Mouse (Mus musculus) heart, embryonic 12.5 days (tissue): ENCODE data around the gene Ogn. TPM values are rescaled to one million over a fixed set of nuclear protein-coding genes. Genes with fewer than 3 reads are reported as not detected.

Experiments
- ATAC-seq: fragments of 200-750 bp; cut with Nextera tagmentation; 2 replicates; pipeline ENCODE4 v1.8.0; 2017; ENCODE audit warnings: moderate TSS enrichment, moderate library complexity; ENCODE audit not compliant: insufficient number of reproducible peaks, low FRiP score
- H3K27ac ChIP-seq: fragments of 300-500 bp; sonication (generic); 2 replicates; pipeline ENCODE4 v1.5.1; 2016; ENCODE audit warnings: mild to moderate bottlenecking, moderate library complexity; ENCODE audit not compliant: poor library complexity, severe bottlenecking
- H3K27me3 ChIP-seq: fragments of 300-500 bp; sonication (generic); replicated peaks from 2 replicates; pipeline ENCODE4 v1.6.1; 2016; ENCODE audit warnings: mild to moderate bottlenecking, moderate library complexity
- H3K36me3 ChIP-seq: fragments of 300-500 bp; sonication (generic); 2 replicates; pipeline ENCODE4 v1.6.1; 2016; ENCODE audit warnings: mild to moderate bottlenecking, moderate library complexity
- H3K4me1 ChIP-seq: fragments of 300-500 bp; sonication (generic); replicated peaks from 2 replicates; pipeline ENCODE4 v1.6.1; 2016; ENCODE audit warnings: mild to moderate bottlenecking
- H3K4me2 ChIP-seq: fragments of 300-500 bp; sonication (generic); 2 replicates; pipeline ENCODE4 v1.6.1; 2016; ENCODE audit warnings: mild to moderate bottlenecking, moderate library complexity
- H3K4me3 ChIP-seq: fragments of 300-500 bp; sonication (generic); 2 replicates; pipeline ENCODE4 v1.5.1; 2016; ENCODE audit warnings: mild to moderate bottlenecking
- H3K9ac ChIP-seq: fragments of 300-500 bp; sonication (generic); 2 replicates; pipeline ENCODE4 v1.6.1; 2016; ENCODE audit warnings: mild to moderate bottlenecking, moderate library complexity
- H3K9me3 ChIP-seq: fragments of 300-500 bp; sonication (generic); replicated peaks from 2 replicates; pipeline ENCODE4 v1.6.1; 2016; ENCODE audit warnings: mild to moderate bottlenecking, moderate library complexity
- WGBS: fragments of 180-500 bp; shearing (Covaris S2); methylation state at CpG from one replicate; pipeline ENCODE4 v1.1.7; 2016; 5-methylcytosine and 5-hydroxymethylcytosine counted together
- polyA plus RNA-seq: library from polyadenylated mRNA; unstranded; fragments of >200 nt; fragmentation: Nextera tagmentation; extraction: Ambion mirVana; gene quantifications from 2 replicates; pipeline ENCODE4 v1.2.1, GENCODE M21; 2016

Gene Ogn
- polyA plus RNA-seq, 1 experiment from 2014 or later: 10.6 TPM

GRCm38 (mm10) chr13:49646019-49646418 is 38.2 kb downstream of the Ogn start:
- Histone ChIP-seq H3K4me2 (no peak overlapping the region), H3K9me3 (no peaks in the 10 kb centered on the region), H3K27ac (no peak overlapping the region), H3K4me1 (no peaks in the 10 kb centered on the region; the same call in 1 of the 2 replicates), H3K9ac (no peak overlapping the region), H3K36me3 (0 out of 2 replicates have a peak, but pooled peaks cover 2% of the 10 kb centered on the region), H3K27me3 (no peaks in the 10 kb centered on the region), H3K4me3 (no peak overlapping the region)
- ATAC-seq: no peak
- 83% methylated on average over 1 of the region's 1 CpGs for WGBS

GRCm38 (mm10) chr13:49651136-49651535 is 43.3 kb downstream of the Ogn start:
- Histone ChIP-seq H3K27ac (no peak overlapping the region), H3K4me2 (peak overlapping the region; percentile 33; the same call in 1 of the 2 replicates), H3K4me1 (peaks cover 10% of the 10 kb centered on the region), H3K36me3 (peaks cover under 1% of the 10 kb centered on the region; the same call in 1 of the 2 replicates), H3K4me3 (no peak overlapping the region), H3K27me3 (no peaks in the 10 kb centered on the region), H3K9ac (no peak overlapping the region), H3K9me3 (no peaks in the 10 kb centered on the region)
- 36% methylated on average over 2 of the region's 2 CpGs for WGBS
- no peak for ATAC-seq

DNA sequence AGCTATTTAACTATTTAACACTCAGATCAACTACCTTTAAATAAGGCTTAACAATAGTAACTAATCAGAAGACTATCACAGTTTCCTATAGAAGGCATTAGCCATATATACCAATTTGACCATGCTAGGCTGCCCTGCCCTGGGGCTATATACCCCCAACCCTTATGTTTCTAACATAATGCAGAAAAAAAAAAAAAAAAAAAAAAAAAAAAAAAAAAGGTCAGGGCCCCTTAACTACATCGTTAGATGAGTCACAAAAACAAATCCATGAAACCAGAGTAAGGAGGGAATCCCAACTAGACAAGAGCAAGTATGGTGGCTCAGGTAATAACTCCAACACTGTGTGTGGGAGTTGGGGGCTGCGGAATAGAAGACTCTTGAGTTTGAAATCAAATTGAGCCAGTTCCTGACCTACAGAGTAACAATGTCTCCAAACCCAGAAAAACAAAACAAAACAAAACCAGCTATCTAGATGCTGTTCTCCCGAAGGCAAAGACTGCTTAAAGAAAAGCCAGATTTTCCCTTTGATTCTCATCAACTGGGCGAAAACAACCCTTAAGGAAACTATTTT is 44.0 kb downstream of the Ogn start:
- Histone ChIP-seq H3K27ac (no peak overlapping the region), H3K4me2 (peak overlapping the region; percentile 94), H3K9ac (peak overlapping the region; percentile 85), H3K4me3 (peak overlapping the region; percentile 96), H3K36me3 (peaks cover 4% of the 10 kb centered on the region), H3K27me3 (no peaks in the 10 kb centered on the region), H3K9me3 (no peaks in the 10 kb centered on the region), H3K4me1 (peaks cover 10% of the 10 kb centered on the region)
- WGBS: 3% methylated on average over 4 of the region's 4 CpGs
- no peak for ATAC-seq

DNA sequence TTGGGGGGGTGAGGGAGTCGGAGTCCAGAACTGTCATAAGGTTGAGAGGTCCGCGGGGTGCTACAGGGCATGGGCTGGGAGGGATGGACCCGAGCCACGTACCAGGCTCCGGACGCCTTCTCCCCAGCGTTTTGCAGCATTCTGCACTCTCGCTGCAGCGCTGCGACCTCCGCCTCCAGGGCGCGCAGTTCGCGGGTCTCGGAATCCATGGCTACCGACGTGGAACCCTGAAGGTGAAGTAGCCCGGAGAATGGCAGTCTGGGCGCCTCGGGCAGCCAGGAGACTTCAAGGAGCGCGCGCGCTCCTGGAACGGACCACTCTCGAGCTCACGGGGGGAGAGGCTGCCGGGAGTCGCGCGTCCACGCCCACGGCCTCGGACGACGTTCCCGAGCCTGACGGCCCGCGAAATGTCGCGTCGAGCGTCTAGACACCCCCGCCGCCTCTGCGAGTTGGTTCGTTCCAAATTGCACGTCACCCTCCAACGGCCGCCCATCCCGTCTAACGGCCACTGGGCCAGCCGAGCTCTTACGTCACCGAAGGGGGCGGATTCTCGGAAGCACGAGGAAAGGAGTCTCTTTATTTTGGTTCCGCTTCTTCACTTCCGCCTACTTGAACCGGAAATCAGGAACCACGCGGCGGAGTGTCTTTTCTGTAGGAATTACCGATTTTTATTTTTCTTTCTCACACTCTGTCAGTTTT is 44.8 kb downstream of the Ogn start, which contains the start of the genes Cenpp and Nol8:
Cenpp (minus strand) TSS at position 305 of the 699 bp plus-strand sequence.
Nol8 (plus strand) TSS at position 598 of the 699 bp plus-strand sequence.
- Histone ChIP-seq H3K27me3 (no peaks in the 10 kb centered on the region), H3K4me1 (peaks cover 10% of the 10 kb centered on the region), H3K4me2 (peak within 1 kb of the TSS; percentile 94), H3K9ac (peak within 1 kb of the TSS; percentile 85), H3K36me3 (peaks cover 6% of the 10 kb centered on the region), H3K9me3 (no peaks in the 10 kb centered on the region), H3K27ac (peak within 1 kb of the TSS; percentile 82), H3K4me3 (peak within 1 kb of the TSS; percentile 96)
- peak; percentile 100 for ATAC-seq
- WGBS: under 1% methylated on average over 68 of the region's 68 CpGs

GRCm38 (mm10) chr13:49653180-49653541 is 45.3 kb downstream of the Ogn start:
- 0% methylated on average over 16 of the region's 16 CpGs for WGBS
- Histone ChIP-seq H3K27ac (peak overlapping the region; percentile 82), H3K9me3 (no peaks in the 10 kb centered on the region), H3K4me3 (peak overlapping the region; percentile 96), H3K27me3 (no peaks in the 10 kb centered on the region), H3K4me2 (peak overlapping the region; percentile 70), H3K9ac (peak overlapping the region; percentile 84), H3K4me1 (peaks cover 10% of the 10 kb centered on the region), H3K36me3 (peaks cover 6% of the 10 kb centered on the region)
- ATAC-seq: peak; percentile 71

Other genes starting within 250 kb of the Ogn start
- 13.1 and 14.0 TPM in 2 replicates for gene Ippk, start 186.8 kb upstream of the Ogn start, polyA plus RNA-seq
- 0.88 and 0.92 TPM in 2 replicates for gene Tes3-ps, start 114.7 kb upstream of the Ogn start, polyA plus RNA-seq
- 2.0 and 2.4 TPM in 2 replicates for gene Ecm2, start 103.2 kb upstream of the Ogn start, polyA plus RNA-seq
- gene Aspn, start 63.6 kb upstream of the Ogn start, polyA plus RNA-seq: 2.5 and 3.7 TPM in 2 replicates
- 0.24 and 0.43 TPM in 2 replicates for gene Omd, start 25.6 kb upstream of the Ogn start, polyA plus RNA-seq
- gene Cenpp, start 44.7 kb downstream of the Ogn start, polyA plus RNA-seq: 26.4 and 27.9 TPM in 2 replicates
- gene Nol8, start 45.0 kb downstream of the Ogn start, polyA plus RNA-seq: 14.4 and 16.3 TPM in 2 replicates
- gene Iars, start 74.1 kb downstream of the Ogn start, polyA plus RNA-seq: 67.8 and 68.2 TPM in 2 replicates
- gene Gm30302, start 191.0 kb downstream of the Ogn start, polyA plus RNA-seq: 0.12 TPM in 1 of 2 replicates, not detected in the other